Mouse (Mus musculus) MEL (cell line): ENCODE measurements around the gene Ppp1r10. TPM values are rescaled to one million over a fixed set of nuclear protein-coding genes. Genes with fewer than 3 reads are reported as not detected.

Experiments used
- DNase-seq: peaks from one replicate; pipeline ENCODE4 v3.0.0; 2011; ENCODE audit warnings: low read depth, low spot score
- H3K27ac ChIP-seq: 2 replicates; pipeline ENCODE4 v1.5.1; 2012; ENCODE audit warnings: low read depth, mild to moderate bottlenecking, control low read depth, low read length, moderate library complexity; ENCODE audit not compliant: control insufficient read depth
- H3K27me3 ChIP-seq, 2 experiments: fragments of 150-350 bp in 1 of 2; sonication (generic) in 1 of 2; 2 replicates each; pipeline ENCODE4 v1.6.1; 2012; ENCODE audit warnings: low read length in 2 of 2, mild to moderate bottlenecking in 2 of 2, improper control_type of control experiment in 1 of 2, moderate library complexity in 1 of 2; ENCODE audit not compliant: insufficient read depth in 2 of 2, control insufficient read depth in 1 of 2
- H3K36me3 ChIP-seq, 2 experiments: 2 replicates each; pipeline ENCODE4 v1.6.1; 2012 to 2014; ENCODE audit warnings: low read length in 2 of 2, improper control_type of control experiment in 1 of 2, inconsistent platforms in 1 of 2, mild to moderate bottlenecking in 1 of 2; ENCODE audit not compliant: insufficient read depth in 2 of 2, control insufficient read depth in 1 of 2
- H3K4me1 ChIP-seq, 2 experiments: fragments of 150-350 bp in 1 of 2; sonication (generic) in 1 of 2; 2 replicates each; pipeline ENCODE4 v1.6.1; 2012; ENCODE audit warnings: low read length in 2 of 2, improper control_type of control experiment in 1 of 2, mild to moderate bottlenecking in 1 of 2; ENCODE audit not compliant: insufficient read depth in 2 of 2, control insufficient read depth in 1 of 2
- H3K4me3 ChIP-seq, 2 experiments: fragments of 150-350 bp in 1 of 2; sonication (generic) in 1 of 2; 2 replicates each; pipeline ENCODE4 v1.5.1; 2012; ENCODE audit warnings: low read depth in 2 of 2, low read length in 2 of 2, mild to moderate bottlenecking in 2 of 2, moderate library complexity in 2 of 2, control low read depth in 1 of 2, improper control_type of control experiment in 1 of 2; ENCODE audit not compliant: control insufficient read depth in 1 of 2, insufficient read depth in 1 of 2
- H3K79me2 ChIP-seq: 2 replicates; pipeline ENCODE4 v1.6.1; 2012; ENCODE audit warnings: mild to moderate bottlenecking, low read length, moderate library complexity; ENCODE audit not compliant: control insufficient read depth, poor library complexity, insufficient read depth
- H3K9ac ChIP-seq: 2 replicates; pipeline ENCODE4 v1.6.1; 2012; ENCODE audit warnings: low read depth, mild to moderate bottlenecking, control low read depth, low read length, moderate library complexity; ENCODE audit not compliant: control insufficient read depth, poor library complexity, severe bottlenecking
- H3K9me3 ChIP-seq: fragments of 150-350 bp; sonication (generic); replicated peaks from 2 replicates; pipeline ENCODE4 v1.6.1; 2012; ENCODE audit warnings: mild to moderate bottlenecking, low read length, improper control_type of control experiment, moderate library complexity; ENCODE audit not compliant: insufficient read depth
- CHD1 ChIP-seq: IDR thresholded peaks from 2 replicates; pipeline ENCODE4 v1.6.1; 2012; ENCODE audit warnings: low read depth, mild to moderate bottlenecking, inconsistent platforms, low read length, improper control_type of control experiment
- CTCF ChIP-seq, 3 experiments: IDR thresholded peaks in 2 of 3; conservative IDR thresholded peaks in 1 of 3; 2 replicates each; pipeline ENCODE4 v1.5.1; 2011 to 2012; ENCODE audit warnings: low read length in 3 of 3, low read depth in 2 of 3, mild to moderate bottlenecking in 2 of 3, improper control_type of control experiment in 1 of 3, inconsistent platforms in 1 of 3, mixed read lengths in 1 of 3, moderate library complexity in 1 of 3; ENCODE audit not compliant: control insufficient read depth in 1 of 3, insufficient read depth in 1 of 3, poor library complexity in 1 of 3, severe bottlenecking in 1 of 3
- E2F4 ChIP-seq: IDR thresholded peaks from 2 replicates; pipeline ENCODE4 v1.6.1; 2011; ENCODE audit warnings: low read depth, low read length, improper control_type of control experiment, borderline replicate concordance
- ELF1 ChIP-seq: IDR thresholded peaks from 2 replicates; pipeline ENCODE4 v1.6.1; 2014; ENCODE audit warnings: low read depth, mild to moderate bottlenecking, inconsistent platforms, low read length, improper control_type of control experiment, moderate library complexity
- EP300 ChIP-seq, 2 experiments: IDR thresholded peaks; 2 replicates each; pipeline ENCODE4 v1.6.1; 2011; ENCODE audit warnings: improper control_type of control experiment in 2 of 2, low read length in 2 of 2, low read depth in 1 of 2, mild to moderate bottlenecking in 1 of 2
- GABPA ChIP-seq: IDR thresholded peaks from 2 replicates; pipeline ENCODE4 v1.6.1; 2012; ENCODE audit warnings: low read depth, mild to moderate bottlenecking, inconsistent platforms, low read length, improper control_type of control experiment, moderate library complexity
- GATA1 ChIP-seq: IDR thresholded peaks from 2 replicates; pipeline ENCODE4 v1.6.1; 2011; ENCODE audit warnings: low read depth, low read length, improper control_type of control experiment
- HCFC1 ChIP-seq: IDR thresholded peaks from 2 replicates; pipeline ENCODE4 v1.6.1; 2012; ENCODE audit warnings: low read depth, mild to moderate bottlenecking, inconsistent platforms, low read length, improper control_type of control experiment, moderate library complexity
- JUND ChIP-seq: IDR thresholded peaks from 2 replicates; pipeline ENCODE4 v1.6.1; 2011; ENCODE audit warnings: low read depth, mild to moderate bottlenecking, improper control_type of control experiment, low read length
- KAT2A ChIP-seq: conservative IDR thresholded peaks from 2 replicates; pipeline ENCODE4 v1.6.1; 2012; ENCODE audit warnings: low read depth, low read length, improper control_type of control experiment, inconsistent platforms
- MAFK ChIP-seq: IDR thresholded peaks from 2 replicates; pipeline ENCODE4 v1.6.1; 2011; ENCODE audit warnings: low read depth, mild to moderate bottlenecking, low read length, improper control_type of control experiment, borderline replicate concordance
- MAX ChIP-seq: IDR thresholded peaks from 2 replicates; pipeline ENCODE4 v1.6.1; 2011; ENCODE audit warnings: low read length, improper control_type of control experiment
- MXI1 ChIP-seq: IDR thresholded peaks from 2 replicates; pipeline ENCODE4 v1.6.1; 2011; ENCODE audit warnings: mild to moderate bottlenecking, low read depth, low read length, improper control_type of control experiment
- MYB ChIP-seq: IDR thresholded peaks from 2 replicates; pipeline ENCODE4 v1.6.1; 2011; ENCODE audit warnings: mild to moderate bottlenecking, low read depth, low read length, improper control_type of control experiment
- MYC ChIP-seq: IDR thresholded peaks from 2 replicates; pipeline ENCODE4 v1.6.1; 2011; ENCODE audit warnings: low read depth, mild to moderate bottlenecking, low read length, improper control_type of control experiment, moderate library complexity
- POLR2A ChIP-seq, 2 experiments: IDR thresholded peaks; 2 replicates each; pipeline ENCODE4 v1.6.1; 2011 to 2012; ENCODE audit warnings: low read length in 2 of 2, mild to moderate bottlenecking in 2 of 2, control low read depth in 1 of 2, improper control_type of control experiment in 1 of 2, low read depth in 1 of 2, moderate library complexity in 1 of 2; ENCODE audit not compliant: control insufficient read depth in 1 of 2, insufficient read depth in 1 of 2, poor library complexity in 1 of 2
- POLR2AphosphoS2 ChIP-seq: IDR thresholded peaks from 2 replicates; pipeline ENCODE4 v1.6.1; 2011; ENCODE audit warnings: low read length, improper control_type of control experiment
- POLR2AphosphoS5 ChIP-seq: IDR thresholded peaks from 2 replicates; pipeline ENCODE4 v1.6.1; 2012; ENCODE audit warnings: low read depth, borderline replicate concordance, mild to moderate bottlenecking, inconsistent platforms, low read length, moderate library complexity, mixed read lengths
- RAD21 ChIP-seq: IDR thresholded peaks from 2 replicates; pipeline ENCODE4 v1.6.1; 2011; ENCODE audit warnings: mild to moderate bottlenecking, low read depth, low read length, improper control_type of control experiment
- RCOR1 ChIP-seq: IDR thresholded peaks from 2 replicates; pipeline ENCODE4 v1.6.1; 2012; ENCODE audit warnings: low read depth, mild to moderate bottlenecking, inconsistent platforms, low read length, improper control_type of control experiment
- TAL1 ChIP-seq: IDR thresholded peaks from 2 replicates; pipeline ENCODE4 v1.6.1; 2012; ENCODE audit warnings: mild to moderate bottlenecking, inconsistent platforms, low read length, moderate library complexity, mixed read lengths
- TBP ChIP-seq: IDR thresholded peaks from 2 replicates; pipeline ENCODE4 v1.8.0; 2011; ENCODE audit warnings: low read depth, low read length, improper control_type of control experiment
- TCF12 ChIP-seq: IDR thresholded peaks from 2 replicates; pipeline ENCODE4 v1.6.1; 2014; ENCODE audit warnings: low read depth, mild to moderate bottlenecking, inconsistent platforms, low read length, improper control_type of control experiment, moderate library complexity
- UBTF ChIP-seq: IDR thresholded peaks from 2 replicates; pipeline ENCODE4 v1.6.1; 2012; ENCODE audit warnings: low read depth, mild to moderate bottlenecking, inconsistent platforms, low read length, improper control_type of control experiment, moderate library complexity, borderline replicate concordance; ENCODE audit not compliant: insufficient read depth
- ZKSCAN1 ChIP-seq: IDR thresholded peaks from 2 replicates; pipeline ENCODE4 v1.6.1; 2012; ENCODE audit warnings: low read depth, mild to moderate bottlenecking, inconsistent platforms, low read length, improper control_type of control experiment, moderate library complexity
- ZMIZ1 ChIP-seq: IDR thresholded peaks from 2 replicates; pipeline ENCODE4 v1.6.1; 2012; ENCODE audit warnings: low read depth, mild to moderate bottlenecking, inconsistent platforms, low read length, improper control_type of control experiment, moderate library complexity
- ZNF384 ChIP-seq: IDR thresholded peaks from 2 replicates; pipeline ENCODE4 v1.6.1; 2012; ENCODE audit warnings: low read depth, mild to moderate bottlenecking, inconsistent platforms, low read length, improper control_type of control experiment
- polyA plus RNA-seq, 2 experiments: library from polyadenylated mRNA; stranded (reverse) in 1 of 2; unstranded in 1 of 2; fragments of >175 nt in 1 of 2; fragments of >200 nt in 1 of 2; gene quantifications; 2 replicates each; pipeline versions ENCODE4 v1.2.1 to v1.2.4; 2012; ENCODE audit warnings: low replicate concordance in 2 of 2, low read depth in 1 of 2; ENCODE audit not compliant: insufficient read length in 2 of 2, insufficient read depth in 1 of 2, missing spikeins in 1 of 2
- total RNA-seq: library from RNA; depleted of rRNA; stranded (reverse); fragments of 300-350 nt; gene quantifications from 2 replicates; pipeline ENCODE4 v1.2.3, GENCODE M21; 2012

Ppp1r10 gene
- total and polyA plus RNA-seq, 3 experiments: 25.3 to 61.4 TPM; not detected in 1

DNA sequence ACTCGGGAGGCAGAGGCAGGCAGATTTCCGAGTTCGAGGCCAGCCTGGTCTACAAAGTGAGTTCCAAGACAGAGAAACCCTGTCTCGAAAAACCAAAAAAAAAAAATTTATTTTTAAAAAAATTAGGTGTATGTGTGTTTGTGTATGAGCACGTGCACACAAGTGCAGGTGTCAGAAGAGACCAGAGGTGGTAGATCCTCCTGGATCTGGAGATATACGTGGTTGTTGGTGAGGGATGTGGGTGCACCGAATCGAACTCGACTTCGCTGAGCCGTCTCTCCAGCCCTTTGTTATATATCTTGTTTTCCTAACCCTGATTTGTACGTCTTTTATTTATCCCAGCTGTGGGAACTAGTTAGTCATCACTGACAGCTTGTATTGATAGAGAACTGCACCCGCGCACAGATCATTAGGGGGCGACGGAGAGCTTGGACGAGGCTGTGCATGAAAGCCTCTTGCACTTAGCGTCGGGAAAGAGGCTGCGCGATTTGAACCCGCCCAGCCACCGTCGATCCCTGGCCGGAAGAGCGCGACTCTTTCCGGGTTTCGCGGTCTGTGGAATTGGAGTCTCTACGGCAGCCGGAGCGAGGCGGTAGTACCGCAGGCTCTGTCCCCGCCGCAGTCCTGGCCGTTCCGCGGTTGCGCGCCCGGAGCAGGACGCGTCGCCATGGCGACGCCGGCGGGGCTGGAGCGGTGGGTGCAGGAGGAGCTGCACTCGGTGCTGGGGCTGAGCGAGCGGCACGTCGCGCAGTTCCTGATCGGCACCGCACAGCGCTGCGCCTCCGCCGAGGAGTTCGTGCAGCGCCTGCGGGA, 36.8 kb upstream of the Ppp1r10 start, which contains the start of gene Dhx16 (continued):
- TF ChIP-seq ELF1 (peak; percentile 99), MYB (no peak), MYC (0 out of 2 replicates have a peak, but pooled peaks have one; percentile 36), ZMIZ1 (no peak), JUND (no peak), GABPA (peak; percentile 49; the same call in 1 of the 2 replicates), KAT2A (peak; percentile 85), CTCF (IDR thresholded peaks at IDR 0.05 in 2 of 3, conservative IDR thresholded peaks at IDR 0.05 in 1 of 3; ENCODE audit: control insufficient read depth in 1 of 3, insufficient read depth in 1 of 3, low read depth in 2 of 3, low read length in 3 of 3, poor library complexity in 1 of 3, severe bottlenecking in 1 of 3) (peak; percentile 61 to 89 (median 79)), RCOR1 (no peak; the same call in 1 of the 2 replicates), MXI1 (peak; percentile 91; the same call in 1 of the 2 replicates), UBTF (no peak), TBP (0 out of 2 replicates have a peak, but pooled peaks have one; percentile 52), ZNF384 (no peak; the same call in 1 of the 2 replicates), EP300 (IDR thresholded peaks at IDR 0.05; ENCODE audit: low read depth in 1 of 2, low read length in 2 of 2) (no peak; a peak in 1 of 4 replicates), POLR2A (IDR thresholded peaks at IDR 0.05; ENCODE audit: control insufficient read depth in 1 of 2, insufficient read depth in 1 of 2, low read depth in 1 of 2, low read length in 2 of 2, poor library complexity in 1 of 2) (peak; percentile 59 to 83), CHD1 (no peak), HCFC1 (peak; percentile 96), MAX (no peak; the same call in 1 of the 2 replicates)
- TF ChIP-seq, all 39 proteins: peak for 24

DNA sequence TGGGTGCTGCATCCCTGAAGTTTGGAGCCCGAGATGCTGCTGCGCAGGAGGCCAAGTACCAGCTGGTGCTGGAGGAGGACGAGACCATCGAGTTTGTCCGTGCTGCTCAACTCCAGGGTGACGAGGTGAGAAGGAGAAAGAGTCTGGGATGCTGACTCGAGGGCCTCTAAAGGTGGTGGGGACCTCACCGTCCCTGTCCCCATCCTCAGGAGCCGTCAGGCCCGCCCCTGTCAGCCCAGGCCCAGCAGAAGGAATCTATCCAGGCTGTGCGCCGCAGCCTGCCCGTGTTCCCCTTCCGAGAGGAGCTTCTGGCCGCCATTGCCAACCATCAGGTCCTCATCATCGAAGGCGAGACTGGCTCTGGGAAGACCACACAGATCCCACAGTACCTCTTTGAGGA, 33.3 kb upstream of the Ppp1r10 start:
- Histone ChIP-seq H3K27me3 (no peaks in the 10 kb centered on the region), H3K79me2 (peaks cover 14% of the 10 kb centered on the region), H3K4me3 (no peak overlapping the region), H3K9me3 (no peaks in the 10 kb centered on the region), H3K36me3 (peaks cover 2 to 4% of the 10 kb centered on the region in 2 experiments; a peak in 2 of 4 replicates), H3K9ac (no peak overlapping the region), H3K4me1 (peaks cover 2 to 7% of the 10 kb centered on the region in 2 experiments; a peak in 2 of 4 replicates), H3K27ac (no peak overlapping the region)
- no peak for TF ChIP-seq ELF1
- no peak for TF ChIP-seq HCFC1
- no peak for TF ChIP-seq RCOR1
- TF ChIP-seq TCF12: no peak
- TF ChIP-seq E2F4: no peak
- no peak for TF ChIP-seq TAL1
- no peak for TF ChIP-seq JUND
- TF ChIP-seq POLR2AphosphoS2: no peak
- no peak for TF ChIP-seq POLR2AphosphoS5
- no peak for TF ChIP-seq MAFK
- TF ChIP-seq RAD21: no peak
- no peak for TF ChIP-seq ZKSCAN1
- no peak for TF ChIP-seq MYB
- TF ChIP-seq GATA1: no peak
- no peak for DNase-seq
